Mouse (Mus musculus) brain, embryonic 14.5 days (tissue): ENCODE data around the gene Scamp4. TPM values are rescaled to one million over a fixed set of nuclear protein-coding genes. Genes with fewer than 3 reads are reported as not detected.
A peak's percentile ranks its signal among the peaks of the same experiment; 100 is the strongest.

Experiments
- DNase-seq: peaks from one replicate; pipeline ENCODE4 v3.0.0-alpha.2; 2011; ENCODE audit warnings: low read depth
- CTCF ChIP-seq: fragments of 200-500 bp; IDR thresholded peaks from 2 replicates; pipeline ENCODE4 v1.5.1; 2012; ENCODE audit warnings: inconsistent platforms, mild to moderate bottlenecking, moderate library complexity, borderline replicate concordance; ENCODE audit not compliant: insufficient read depth, insufficient read length; ENCODE audit errors: extremely low read depth
- POLR2A ChIP-seq: fragments of 200-500 bp; IDR thresholded peaks from 2 replicates; pipeline ENCODE4 v1.6.1; 2012; ENCODE audit warnings: mild to moderate bottlenecking, inconsistent platforms, borderline replicate concordance; ENCODE audit not compliant: poor library complexity, insufficient read depth, insufficient read length, severe bottlenecking; ENCODE audit errors: extremely low read depth
- polyA plus RNA-seq: library from polyadenylated mRNA; depleted of rRNA; stranded (reverse); fragments of >200 nt; gene quantifications from 2 replicates; pipeline ENCODE4 v1.2.3, GENCODE M21; 2012

The Scamp4 gene
- polyA plus RNA-seq, 1 experiment, result 62.0 TPM

- TF ChIP-seq CTCF (no peak), POLR2A (no peak)
- DNase-seq, result no peak
These were observed 50.6 kb downstream of the Scamp4 start for GRCm38 (mm10) chr10:80653156-80653720.

- TF ChIP-seq CTCF (no peak), POLR2A (no peak)
- DNase-seq, result no peak
These were observed 52.2 kb downstream of the Scamp4 start for GRCm38 (mm10) chr10:80654866-80655265.

- DNase-seq, result no peak
- TF ChIP-seq CTCF (no peak), POLR2A (no peak)
These were observed 52.9 kb downstream of the Scamp4 start for GRCm38 (mm10) chr10:80655406-80656129.

- DNase-seq, result peak; percentile 100
- TF ChIP-seq CTCF, result no peak
- peak; percentile 91 for TF ChIP-seq POLR2A
These were observed 53.6 kb downstream of the Scamp4 start for GRCm38 (mm10) chr10:80656130-80656862.

GRCm38 (mm10) chr10:80656863-80657623 lies 54.4 kb downstream of the Scamp4 start, which contains the start of gene Btbd2:
Btbd2 (minus strand) TSS chr10:80657071.
- DNase-seq, result no peak
- no peak for TF ChIP-seq POLR2A

GRCm38 (mm10) chr10:80658194-80658840 lies 55.6 kb downstream of the Scamp4 start:
- no peak for DNase-seq
- TF ChIP-seq POLR2A (no peak), CTCF (no peak)

- DNase-seq, result no peak
- TF ChIP-seq CTCF (no peak), POLR2A (no peak)
These were observed 56.1 kb downstream of the Scamp4 start for GRCm38 (mm10) chr10:80658841-80659202.

- peak; percentile 84 for DNase-seq
- no peak for TF ChIP-seq POLR2A
- peak; percentile 76; the same call in 1 of the 2 replicates for TF ChIP-seq CTCF
These were observed 56.5 kb downstream of the Scamp4 start for GRCm38 (mm10) chr10:80659213-80659612.

GRCm38 (mm10) chr10:80661149-80661548 lies 58.5 kb downstream of the Scamp4 start:
- peak; percentile 57; the same call in 1 of the 2 replicates for TF ChIP-seq CTCF
- TF ChIP-seq POLR2A, result no peak
- DNase-seq, result no peak

- no peak for TF ChIP-seq CTCF
- no peak for TF ChIP-seq POLR2A
- DNase-seq, result no peak
These were observed 61.0 kb downstream of the Scamp4 start for GRCm38 (mm10) chr10:80663485-80664196.

- DNase-seq, result peak; percentile 27
These were observed 61.7 kb downstream of the Scamp4 start for GRCm38 (mm10) chr10:80664197-80665015.

More at GRCm38 (mm10) chr10:80664197-80665015, 61.7 kb downstream of the Scamp4 start:
- TF ChIP-seq POLR2A (no peak), CTCF (no peak)
